Mouse (Mus musculus) CH12.LX (cell line): ENCODE results near the gene Ado. TPM values are rescaled to one million over a fixed set of nuclear protein-coding genes. Genes with fewer than 3 reads are reported as not detected.

Experiments
- DNase-seq: peaks from one replicate; pipeline ENCODE4 v3.0.0-alpha.2; 2013; ENCODE audit errors: extremely low read depth
- H3K27ac ChIP-seq: 2 replicates; pipeline ENCODE4 v1.5.1; 2012; ENCODE audit warnings: low read depth, mild to moderate bottlenecking, control low read depth, moderate library complexity; ENCODE audit not compliant: insufficient read depth
- H3K27me3 ChIP-seq: replicated peaks from 2 replicates; pipeline ENCODE3; 2012; ENCODE audit warnings: inconsistent platforms
- H3K36me3 ChIP-seq, 2 experiments: replicated peaks in 1 of 2; 2 replicates each; pipeline versions ENCODE3 to v1.6.1; 2012; ENCODE audit warnings: inconsistent platforms in 1 of 2, low read length in 1 of 2, mild to moderate bottlenecking in 1 of 2, mixed read lengths in 1 of 2, moderate library complexity in 1 of 2; ENCODE audit not compliant: control insufficient read depth in 1 of 2, insufficient read depth in 1 of 2
- H3K4me1 ChIP-seq, 2 experiments: 2 replicates each; pipeline ENCODE4 v1.6.1; 2012; ENCODE audit warnings: inconsistent platforms in 1 of 2, moderate library complexity in 1 of 2; ENCODE audit not compliant: insufficient read depth in 2 of 2, control insufficient read depth in 1 of 2
- H3K4me2 ChIP-seq: 2 replicates; pipeline ENCODE4 v1.6.1; 2012; ENCODE audit warnings: low read depth, mild to moderate bottlenecking, control low read depth; ENCODE audit not compliant: poor library complexity, insufficient read depth, severe bottlenecking
- H3K4me3 ChIP-seq, 3 experiments: fragments of 150-350 bp in 1 of 3; sonication (generic) in 1 of 3; replicated peaks in 1 of 3; 2 replicates each; pipeline versions ENCODE3 to v1.5.1; 2011 to 2012; ENCODE audit warnings: low read depth in 2 of 3, low read length in 2 of 3, mild to moderate bottlenecking in 2 of 3, moderate library complexity in 2 of 3, control low read depth in 1 of 3, improper control_type of control experiment in 1 of 3, inconsistent platforms in 1 of 3, mixed read lengths in 1 of 3; ENCODE audit not compliant: poor library complexity in 1 of 3
- H3K79me2 ChIP-seq: replicated peaks from 2 replicates; pipeline ENCODE4 v1.6.1; 2012; ENCODE audit warnings: mild to moderate bottlenecking, moderate library complexity; ENCODE audit not compliant: control insufficient read depth, poor library complexity, insufficient read depth, severe bottlenecking; ENCODE audit errors: extremely low read depth
- H3K9ac ChIP-seq: 2 replicates; pipeline ENCODE4 v1.6.1; 2012; ENCODE audit warnings: low read depth, mild to moderate bottlenecking, control low read depth, moderate library complexity; ENCODE audit not compliant: insufficient read depth
- H3K9me3 ChIP-seq: replicated peaks from 2 replicates; pipeline ENCODE3; 2012; ENCODE audit warnings: low read length, inconsistent platforms, mixed read lengths
- CHD2 ChIP-seq: IDR thresholded peaks from 2 replicates; pipeline ENCODE4 v1.6.1; 2011; ENCODE audit warnings: low read length, improper control_type of control experiment
- EP300 ChIP-seq: IDR thresholded peaks from 2 replicates; pipeline ENCODE4 v1.6.1; 2011; ENCODE audit warnings: low read length, improper control_type of control experiment
- ETS1 ChIP-seq: conservative IDR thresholded peaks from 2 replicates; pipeline ENCODE4 v1.6.1; 2012; ENCODE audit warnings: low read depth, mild to moderate bottlenecking, inconsistent platforms, low read length, improper control_type of control experiment, moderate library complexity
- GABPA ChIP-seq: IDR thresholded peaks from 2 replicates; pipeline ENCODE4 v1.6.1; 2012; ENCODE audit warnings: low read depth, low read length, improper control_type of control experiment, inconsistent platforms; ENCODE audit not compliant: insufficient replicate concordance
- IRF4 ChIP-seq: IDR thresholded peaks from 2 replicates; pipeline ENCODE4 v1.6.1; 2014; ENCODE audit warnings: low read depth, mild to moderate bottlenecking, inconsistent platforms, low read length, improper control_type of control experiment
- JUN ChIP-seq: IDR thresholded peaks from 2 replicates; pipeline ENCODE4 v1.6.1; 2011; ENCODE audit warnings: low read depth, mild to moderate bottlenecking, low read length, improper control_type of control experiment, moderate library complexity; ENCODE audit not compliant: insufficient read depth
- JUND ChIP-seq: conservative IDR thresholded peaks from 2 replicates; pipeline ENCODE4 v1.6.1; 2011; ENCODE audit warnings: low read depth, low read length, improper control_type of control experiment
- KAT2A ChIP-seq: IDR thresholded peaks from 2 replicates; pipeline ENCODE4 v1.6.1; 2012; ENCODE audit warnings: low read length, improper control_type of control experiment, inconsistent platforms; ENCODE audit not compliant: insufficient replicate concordance
- MAFK ChIP-seq: IDR thresholded peaks from 2 replicates; pipeline ENCODE4 v1.6.1; 2011; ENCODE audit warnings: low read length, improper control_type of control experiment; ENCODE audit not compliant: insufficient replicate concordance
- MAX ChIP-seq: IDR thresholded peaks from 2 replicates; pipeline ENCODE4 v1.6.1; 2011; ENCODE audit warnings: low read length, improper control_type of control experiment
- MAZ ChIP-seq: IDR thresholded peaks from 2 replicates; pipeline ENCODE4 v1.6.1; 2012; ENCODE audit warnings: low read depth, mild to moderate bottlenecking, inconsistent platforms, low read length, improper control_type of control experiment, moderate library complexity
- MEF2A ChIP-seq: IDR thresholded peaks from 2 replicates; pipeline ENCODE4 v1.6.1; 2014; ENCODE audit warnings: low read depth, mild to moderate bottlenecking, inconsistent platforms, low read length, improper control_type of control experiment, borderline replicate concordance
- MYC ChIP-seq: IDR thresholded peaks from 2 replicates; pipeline ENCODE4 v1.6.1; 2011; ENCODE audit warnings: low read depth, mild to moderate bottlenecking, improper control_type of control experiment, low read length
- POLR2A ChIP-seq: IDR thresholded peaks from 2 replicates; pipeline ENCODE4 v1.6.1; 2011; ENCODE audit warnings: low read depth, mild to moderate bottlenecking, improper control_type of control experiment, low read length
- POLR2AphosphoS2 ChIP-seq: IDR thresholded peaks from 2 replicates; pipeline ENCODE4 v1.6.1; 2011; ENCODE audit warnings: low read depth, low read length, improper control_type of control experiment
- RCOR1 ChIP-seq: conservative IDR thresholded peaks from 2 replicates; pipeline ENCODE4 v1.6.1; 2012; ENCODE audit warnings: low read depth, mild to moderate bottlenecking, inconsistent platforms, low read length, improper control_type of control experiment
- SIN3A ChIP-seq: IDR thresholded peaks from 2 replicates; pipeline ENCODE4 v1.6.1; 2012; ENCODE audit warnings: low read length, improper control_type of control experiment, inconsistent platforms
- TCF12 ChIP-seq: IDR thresholded peaks from 2 replicates; pipeline ENCODE4 v1.6.1; 2014; ENCODE audit warnings: low read depth, mild to moderate bottlenecking, inconsistent platforms, low read length, improper control_type of control experiment
- ZKSCAN1 ChIP-seq: IDR thresholded peaks from 2 replicates; pipeline ENCODE4 v1.6.1; 2012; ENCODE audit warnings: low read depth, inconsistent platforms, low read length, improper control_type of control experiment, borderline replicate concordance
- ZMIZ1 ChIP-seq: IDR thresholded peaks from 2 replicates; pipeline ENCODE4 v1.6.1; 2012; ENCODE audit warnings: low read depth, mild to moderate bottlenecking, inconsistent platforms, low read length, improper control_type of control experiment
- ZNF384 ChIP-seq: IDR thresholded peaks from 2 replicates; pipeline ENCODE4 v1.6.1; 2012; ENCODE audit warnings: low read depth, low read length, improper control_type of control experiment, inconsistent platforms
- dilution Hi-C: fragments of 300-500 bp; cut with MboI; formaldehyde crosslinking; loops from 2 replicates; pipeline ENCODE4 v1.14.3; 2020; ENCODE audit warnings: low sequenced_read_pairs; ENCODE audit not compliant: extremely low pct_unique_long_range_greater_than_20kb, extremely low pct_ligation_motif_present
- in situ Hi-C: fragments of 300-500 bp; cut with MboI; formaldehyde crosslinking; loops from 3 replicates; pipeline ENCODE4 v1.14.3; 2019; ENCODE audit warnings: low sequenced_read_pairs, low pct_ligation_motif_present, low pct_unique_long_range_greater_than_20kb, mixed read lengths
- polyA plus RNA-seq: library from polyadenylated mRNA; unstranded; fragments of >175 nt; gene quantifications from 2 replicates; pipeline ENCODE4 v1.2.1, GENCODE M21; 2012; ENCODE audit warnings: low read depth; ENCODE audit not compliant: insufficient read length
- total RNA-seq, 2 experiments: library from RNA; depleted of rRNA; stranded (reverse); fragments of 300-350 nt in 1 of 2; fragments of >200 nt in 1 of 2; gene quantifications; 2 replicates each; pipeline ENCODE4 v1.2.3; 2012 to 2014

Gene Ado
- total and polyA plus RNA-seq, 3 experiments, result 10.3 to 14.8 (median 12.3) TPM

DNA sequence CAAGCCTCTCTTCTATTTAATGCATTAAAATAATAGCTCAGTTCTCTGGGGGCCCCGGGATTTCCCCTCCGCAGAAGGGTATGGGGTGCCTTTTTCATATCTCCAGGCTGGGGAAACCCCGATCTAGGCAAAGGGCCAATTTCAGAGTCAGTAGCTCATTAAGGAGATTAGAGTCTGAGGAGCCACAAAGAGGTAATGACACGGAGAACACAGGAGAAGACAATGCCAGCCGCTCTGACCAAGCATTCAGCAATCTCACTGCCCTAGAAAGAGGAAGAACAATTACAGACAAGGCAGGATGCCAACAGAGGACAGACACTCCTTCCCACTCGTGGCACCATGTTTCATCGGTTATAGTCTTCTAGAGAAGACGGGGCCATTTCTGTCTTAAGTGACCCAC is 17.3 kb upstream of the Ado start:
- peak overlapping the region in 1 of 3 experiments; percentile 40 for H3K4me3 ChIP-seq
- DNase-seq, result peak; percentile 90
- dilution Hi-C loops, result no loop called here
- in situ Hi-C loops, result no loop called here
- no peaks in the 10 kb centered on the region for H3K9me3 ChIP-seq
- H3K36me3 ChIP-seq, result no peaks in the 10 kb centered on the region
- TF ChIP-seq ZNF384 (no peak; the same call in 1 of the 2 replicates), EP300 (peak; percentile 61), MYC (peak; percentile 39; the same call in 1 of the 2 replicates), KAT2A (no peak), POLR2A (peak; percentile 55), POLR2AphosphoS2 (no peak), MAX (peak; percentile 68; the same call in 1 of the 2 replicates), CHD2 (no peak), MAFK (no peak), ZKSCAN1 (no peak), MEF2A (0 out of 2 replicates have a peak, but pooled peaks have one; percentile 27), SIN3A (peak; percentile 51; the same call in 1 of the 2 replicates), MAZ (0 out of 2 replicates have a peak, but pooled peaks have one; percentile 9), IRF4 (peak; percentile 36; the same call in 1 of the 2 replicates), GABPA (no peak), RCOR1 (0 out of 2 replicates have a peak, but pooled peaks have one; percentile 20)
- TF ChIP-seq, all 38 proteins: peak for 9
- peaks cover 11 to 43% of the 10 kb centered on the region in 2 experiments for H3K4me1 ChIP-seq
- no peaks in the 10 kb centered on the region for H3K27me3 ChIP-seq
- no peaks in the 10 kb centered on the region for H3K79me2 ChIP-seq
- peak overlapping the region; percentile 94 for H3K27ac ChIP-seq
- H3K9ac ChIP-seq, result peak overlapping the region; percentile 31; the same call in 1 of the 2 replicates
- H3K4me2 ChIP-seq, result peak overlapping the region; percentile 80

DNA sequence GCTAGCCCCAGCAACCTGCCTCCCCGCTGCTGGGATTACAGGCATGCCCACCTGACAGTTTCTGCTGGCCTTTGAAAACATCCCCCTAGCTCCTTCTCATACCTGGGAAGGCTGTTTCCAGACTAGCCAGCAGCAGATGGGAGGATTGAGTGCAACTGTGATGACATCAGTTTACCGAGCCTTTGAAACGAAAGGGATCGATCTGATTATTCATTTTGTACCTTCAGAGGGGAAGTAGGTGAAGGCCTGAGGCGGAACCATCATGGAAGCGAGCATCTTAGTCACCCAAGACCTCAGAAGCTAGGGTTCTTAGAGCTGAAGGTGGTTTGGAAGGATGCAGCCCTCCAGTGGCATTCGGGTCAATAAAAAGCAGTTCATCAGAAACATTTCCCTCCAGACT is 15.8 kb upstream of the Ado start:
- no peaks in the 10 kb centered on the region for H3K36me3 ChIP-seq
- H3K9me3 ChIP-seq, result no peaks in the 10 kb centered on the region
- in situ Hi-C loops, result no loop called here
- DNase-seq, result peak; percentile 75
- H3K4me3 ChIP-seq, result no peak overlapping the region
- H3K9ac ChIP-seq, result no peak overlapping the region
- H3K4me2 ChIP-seq, result no peak overlapping the region
- peak overlapping the region; percentile 3; the same call in 1 of the 2 replicates for H3K27ac ChIP-seq
- peak; percentile 58 for TF ChIP-seq ETS1
- TF ChIP-seq JUN, result peak; percentile 63
- peak; percentile 77 for TF ChIP-seq JUND
- no peak for TF ChIP-seq ZMIZ1
- TF ChIP-seq EP300, result peak; percentile 83
- TF ChIP-seq POLR2A, result peak; percentile 23; the same call in 1 of the 2 replicates
- no peak for TF ChIP-seq ZKSCAN1
- no peak for TF ChIP-seq MEF2A
- TF ChIP-seq TCF12, result no peak
- TF ChIP-seq IRF4, result peak; percentile 75
- no peaks in the 10 kb centered on the region for H3K79me2 ChIP-seq
- no peaks in the 10 kb centered on the region for H3K27me3 ChIP-seq
- dilution Hi-C loops, result no loop called here
- peaks cover 11 to 43% of the 10 kb centered on the region in 2 experiments for H3K4me1 ChIP-seq
